Mouse (Mus musculus) ES-E14 (cell line): ENCODE measurements at regions not wholly inside any gene's neighbourhood (a gene's known extent, or its start where the extent isn't known, plus 50 kb on each side); places are given as distances from the start of the nearest gene placed in this dataset.
"Not testable (repeated sequence)": the region's sequence is repeated elsewhere in the genome, so short reads cannot be mapped to it uniquely, and the experiment has no call there.

Experiments used
- CHD2 ChIP-seq: IDR thresholded peaks from 2 replicates; pipeline ENCODE4 v1.6.1; 2014; ENCODE audit warnings: mild to moderate bottlenecking, low read depth, low read length, inconsistent platforms
- HCFC1 ChIP-seq: IDR thresholded peaks from 2 replicates; pipeline ENCODE4 v1.6.1; 2012; ENCODE audit warnings: low read length, inconsistent platforms, borderline replicate concordance; ENCODE audit not compliant: insufficient read depth
- ZC3H11A ChIP-seq: IDR thresholded peaks from 2 replicates; pipeline ENCODE4 v1.6.1; 2012; ENCODE audit warnings: low read depth, mild to moderate bottlenecking, inconsistent platforms, low read length, borderline replicate concordance

DNA sequence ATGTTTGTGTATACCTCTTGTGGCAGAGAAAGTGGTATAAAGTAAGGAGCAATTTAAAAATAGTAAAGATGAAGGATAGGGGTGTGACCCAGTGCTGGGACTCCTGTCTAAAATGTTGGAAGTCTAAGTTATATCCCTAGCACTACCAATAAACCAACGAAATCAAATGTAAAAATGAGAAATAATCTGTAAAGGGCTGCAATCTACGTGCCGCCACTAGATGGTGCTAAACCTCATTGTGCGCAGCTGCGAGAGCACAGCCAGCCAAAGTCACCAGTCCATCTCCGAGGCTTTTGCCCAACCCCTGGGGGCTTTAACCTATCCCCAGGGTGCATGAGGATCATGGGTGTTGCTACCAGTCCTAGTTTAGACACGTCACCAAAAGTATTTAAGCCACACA lies 163.4 kb upstream of the Tacstd2 start:
- TF ChIP-seq CHD2, ZC3H11A, HCFC1: not testable (repeated sequence)
